Comparison of ENCODE assay signal across 15 mouse cellular contexts in genomic region chr15:90887466-90887865, GRCm38 (mm10).
A peak's percentile ranks its signal among the peaks of the same experiment; 100 is the strongest.
DNase-seq lines count a peak whose midpoint lies in the region; ATAC-seq lines count a peak whose summit lies in the region.
"Had no signal": no experiment of that assay in that cellular context is flagged by ENCODE, and none has a peak within 500 bp of the region (broad histone marks: within the 10 kb centered on the region; RNA-seq: fewer than 3 reads in every experiment).

No protein-coding gene starts in this region.

- H3K36me3 ChIP-seq in midbrain, embryonic 16.5 days (ENCODE audit: control insufficient read depth, insufficient read depth, low read length): no peaks in the 10 kb centered on the region
- H3K36me3 ChIP-seq: embryonic facial prominence, embryonic 13.5 days; limb, embryonic 15.5 days had no signal

- peaks cover 8% of the 10 kb centered on the region for H3K4me1 ChIP-seq in midbrain, embryonic 16.5 days (ENCODE audit: control insufficient read depth, insufficient read depth, low read length)
- H3K4me1 ChIP-seq: embryonic facial prominence, embryonic 13.5 days; limb, embryonic 15.5 days had no signal

- no peaks in the 10 kb centered on the region for H3K9me3 ChIP-seq in midbrain, embryonic 16.5 days (replicated peaks; ENCODE audit: control insufficient read depth, low read length, poor library complexity, severe bottlenecking)
- H3K9me3 ChIP-seq: embryonic facial prominence, embryonic 13.5 days; limb, embryonic 15.5 days had no signal

- ATAC-seq in midbrain, embryonic 16.5 days: peak; percentile 72; the same call in 1 of the 2 replicates
- ATAC-seq: liver, postnatal 0 days had no signal

- intact Hi-C loops in left cerebral cortex, postnatal 4 days (cut with DNase I): no loop called here

- DNase-seq in frontal cortex, adult 2 months (ENCODE audit: extremely low spot score in 1 of 2, low spot score in 1 of 2): peak; percentile 23 to 42
- DNase-seq in frontal cortex, postnatal 10 days (ENCODE audit: low spot score in 2 of 2): no peak
- peak; percentile 23 to 24 for DNase-seq in left cerebral cortex, adult 9 months (ENCODE audit: low spot score in 2 of 2)
- DNase-seq in left cerebral cortex, postnatal 4 days: no peak
- peak; percentile 61 for DNase-seq in brain, embryonic 18.5 days (ENCODE audit: low read depth, low spot score)
- DNase-seq in cerebellum, adult 11-12 months: no peak
- DNase-seq: B cell, adult 2 months; cerebellum, adult 18-20 months; gastrocnemius, postnatal 14 days; liver, postnatal 0 days; thymus, postnatal 36 days had no signal

- no peak overlapping the region for H3K4me3 ChIP-seq in midbrain, embryonic 16.5 days (ENCODE audit: low read depth, low read length)
- H3K4me3 ChIP-seq: embryonic facial prominence, embryonic 13.5 days; limb, embryonic 15.5 days had no signal

- no peak overlapping the region; the same call in 1 of the 2 replicates for H3K4me2 ChIP-seq in midbrain, embryonic 16.5 days (ENCODE audit: low read length)
- H3K4me2 ChIP-seq: embryonic facial prominence, embryonic 13.5 days; limb, embryonic 15.5 days had no signal

- 33% methylated on average over 8 of the region's 8 CpGs for WGBS in midbrain, embryonic 16.5 days

- no peak overlapping the region for H3K9ac ChIP-seq in midbrain, embryonic 16.5 days (ENCODE audit: low read depth, low read length)
- H3K9ac ChIP-seq: embryonic facial prominence, embryonic 13.5 days; limb, embryonic 15.5 days; liver, postnatal 0 days had no signal

- no peaks in the 10 kb centered on the region for H3K27me3 ChIP-seq in midbrain, embryonic 16.5 days (ENCODE audit: control insufficient read depth, insufficient read depth, low read depth, low read length)
- H3K27me3 ChIP-seq: embryonic facial prominence, embryonic 13.5 days; limb, embryonic 15.5 days had no signal

- peak overlapping the region; percentile 24; the same call in 1 of the 2 replicates for H3K27ac ChIP-seq in midbrain, embryonic 16.5 days (ENCODE audit: low read length)
- H3K27ac ChIP-seq: embryonic facial prominence, embryonic 13.5 days; kidney, postnatal 0 days; limb, embryonic 15.5 days had no signal

Comparison
In these comparisons a context has a peak if more than half of its experiments do, and no peak if none do; other contexts are left out.
1. DNase-seq: peak in frontal cortex, adult 2 months (2 of 2), left cerebral cortex, adult 9 months (2 of 2) and brain, embryonic 18.5 days (single experiment); none in frontal cortex, postnatal 10 days (0 of 2), left cerebral cortex, postnatal 4 days (single experiment) and cerebellum, adult 11-12 months (single experiment).